Mouse (Mus musculus) sigmoid colon, adult 10 weeks (tissue): ENCODE measurements around the gene Ipo8. TPM values are rescaled to one million over a fixed set of nuclear protein-coding genes. Genes with fewer than 3 reads are reported as not detected.

Source experiments
- polyA plus RNA-seq: library from polyadenylated mRNA; stranded (reverse); fragments of 350-450 nt; fragmentation: Illumina TruSeq; extraction: RNeasy Lipid Tissue Mini Kit (QIAGEN cat#74804); gene quantifications from one replicate; pipeline ENCODE4 v1.2.3, GENCODE M21; 2014; ENCODE audit warnings: low read depth, low replicate concordance

Ipo8 gene
- 70.8 TPM for polyA plus RNA-seq

DNA sequence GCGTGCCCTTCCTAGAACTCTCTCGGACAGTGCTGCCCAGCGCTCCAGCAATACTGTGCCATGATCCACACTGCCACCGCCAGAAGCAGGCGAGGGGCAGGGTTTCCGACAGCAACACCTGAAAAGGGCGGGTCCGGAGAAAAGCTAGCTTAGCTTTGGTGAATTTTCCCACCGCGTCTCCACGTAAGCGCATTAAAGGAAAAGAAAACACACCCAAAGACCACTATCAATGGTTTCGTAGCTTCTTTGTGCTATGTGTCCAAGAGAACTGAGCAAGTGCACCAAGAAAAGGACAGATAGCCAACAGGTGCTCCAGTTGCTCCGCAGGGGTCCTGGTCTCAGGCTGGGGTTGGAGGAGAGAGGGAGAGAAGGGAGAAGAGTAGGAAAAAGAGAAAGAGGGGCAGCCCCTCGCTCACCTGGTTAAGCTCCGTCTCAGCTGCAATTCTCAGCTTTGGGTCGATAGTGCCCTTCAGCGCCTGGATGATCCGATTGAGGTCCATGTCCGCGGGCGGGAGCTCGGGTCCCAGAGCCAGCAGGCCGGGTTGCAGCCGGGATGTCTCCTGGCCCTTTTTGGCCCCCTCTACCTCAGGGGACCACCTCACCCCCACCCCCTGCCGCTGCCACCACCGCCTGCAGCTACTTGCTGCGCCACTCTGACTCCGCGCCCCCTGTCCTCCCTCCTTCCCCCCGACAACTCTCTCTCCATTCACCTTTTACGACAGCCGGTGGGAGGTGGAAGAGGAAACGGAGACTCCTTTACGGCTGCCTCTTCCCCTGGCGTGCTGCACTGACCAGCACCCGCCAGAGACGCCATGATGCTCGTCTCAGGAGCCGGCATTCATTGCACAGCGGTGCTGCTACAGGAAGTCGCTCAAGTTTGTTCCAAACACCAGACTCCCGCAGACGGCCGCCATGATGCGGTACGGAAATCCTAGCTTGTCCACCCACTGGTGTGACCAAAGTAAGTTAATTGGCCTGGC lies at the start of gene Ipo8:
Gene Ipo8 (minus strand): TSS at position 720 of the 980 bp plus-strand sequence.

Other genes with a start within 250 kb of the Ipo8 start
- 23.2 TPM for gene Caprin2, start 64.8 kb upstream of the Ipo8 start, polyA plus RNA-seq
- gene Sinhcaf, start 115.0 kb upstream of the Ipo8 start, polyA plus RNA-seq = 57.7 TPM